Mouse (Mus musculus) bone marrow macrophage, adult 2 months (primary cell): Measurements from ENCODE around the gene Gnb1l. TPM values are rescaled to one million over a fixed set of nuclear protein-coding genes. Genes with fewer than 3 reads are reported as not detected.

Source experiments
- H3K27ac ChIP-seq: 2 replicates; pipeline ENCODE4 v1.5.1; 2012; ENCODE audit warnings: low read depth, low read length; ENCODE audit not compliant: insufficient read depth
- H3K4me1 ChIP-seq: 2 replicates; pipeline ENCODE4 v1.6.1; 2012; ENCODE audit warnings: low read length; ENCODE audit not compliant: control insufficient read depth, insufficient read depth
- H3K4me3 ChIP-seq: 2 replicates; pipeline ENCODE4 v1.5.1; 2012; ENCODE audit warnings: mild to moderate bottlenecking, low read length, moderate library complexity; ENCODE audit not compliant: insufficient read depth
- CTCF ChIP-seq: IDR thresholded peaks from 2 replicates; pipeline ENCODE4 v1.5.1; 2012; ENCODE audit warnings: low read depth, mild to moderate bottlenecking, low read length, moderate library complexity
- POLR2A ChIP-seq: IDR thresholded peaks from 2 replicates; pipeline ENCODE4 v1.6.1; 2012; ENCODE audit warnings: mild to moderate bottlenecking, low read depth, low read length, borderline replicate concordance
- polyA plus RNA-seq: library from polyadenylated mRNA; stranded (reverse); fragments of >200 nt; gene quantifications from 2 replicates; pipeline ENCODE4 v1.2.4, GENCODE M21; 2012; ENCODE audit not compliant: missing spikeins, insufficient read depth, insufficient read length

The Gnb1l gene
- polyA plus RNA-seq, 1 experiment: 1.8 TPM

DNA sequence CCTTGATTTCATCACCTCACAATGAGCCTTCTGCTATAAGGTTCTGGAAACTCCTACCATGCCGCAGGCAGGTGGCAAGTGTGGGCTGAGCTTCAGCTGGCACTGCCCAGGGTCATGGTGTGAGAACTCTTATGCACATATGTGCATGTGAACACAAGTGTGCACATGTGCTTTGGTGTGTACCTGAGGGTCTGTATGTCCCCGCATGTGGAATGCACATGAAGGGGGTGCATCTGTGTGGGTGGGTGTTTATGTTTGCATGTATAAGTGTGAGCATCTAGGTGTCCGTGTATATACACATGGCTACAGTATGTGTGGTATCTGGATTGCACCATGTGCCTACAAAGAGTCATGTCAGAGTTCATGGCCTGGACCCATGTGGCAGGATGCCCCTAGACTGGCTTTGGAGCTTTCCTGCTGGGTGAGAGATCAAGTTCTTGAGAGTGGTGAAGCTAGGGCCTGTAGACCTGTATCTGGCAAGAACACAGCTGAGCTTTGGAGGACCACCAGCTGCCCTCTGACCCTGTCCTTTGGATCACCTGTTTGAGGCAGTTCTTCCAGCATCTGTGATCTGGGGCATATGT lies 39.0 kb downstream of the Gnb1l start:
- Histone ChIP-seq H3K4me3 (no peak overlapping the region), H3K27ac (no peak overlapping the region), H3K4me1 (no peaks in the 10 kb centered on the region)
- TF ChIP-seq CTCF (no peak), POLR2A (no peak)

DNA sequence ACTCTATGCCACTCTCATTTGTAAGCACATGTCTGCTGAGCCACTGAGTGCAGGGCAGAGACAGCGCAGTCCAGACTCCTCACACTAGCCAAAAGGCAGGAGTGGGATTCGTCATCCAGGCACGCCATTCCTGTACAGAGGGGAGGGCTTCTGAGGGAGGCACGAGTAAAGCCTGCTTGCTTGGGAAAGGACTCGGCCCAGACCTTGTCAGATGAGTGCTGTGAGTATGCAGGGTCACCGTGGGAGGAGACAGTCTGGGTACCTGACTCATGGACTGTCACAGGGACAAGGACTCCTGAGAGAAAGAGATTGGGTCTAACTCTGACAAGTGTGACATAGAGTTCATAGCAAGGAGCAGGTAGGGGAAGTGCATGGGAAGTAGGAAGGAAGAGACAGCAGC lies 40.8 kb downstream of the Gnb1l start:
- H3K4me1 ChIP-seq: no peaks in the 10 kb centered on the region

GRCm38 (mm10) chr16:18543151-18543829 lies 44.8 kb downstream of the Gnb1l start:
- TF ChIP-seq POLR2A: no peak
- TF ChIP-seq CTCF: no peak
- no peaks in the 10 kb centered on the region for H3K4me1 ChIP-seq
- no peak overlapping the region for H3K4me3 ChIP-seq
- no peak overlapping the region for H3K27ac ChIP-seq

More for the DNA sequence above, 40.8 kb downstream of the Gnb1l start:
- TF ChIP-seq POLR2A (no peak), CTCF (no peak)
- Histone ChIP-seq H3K27ac (no peak overlapping the region), H3K4me3 (no peak overlapping the region)

- Histone ChIP-seq H3K4me1 (no peaks in the 10 kb centered on the region), H3K27ac (no peak overlapping the region), H3K4me3 (no peak overlapping the region)
- TF ChIP-seq POLR2A (no peak), CTCF (no peak)
Measured at GRCm38 (mm10) chr16:18547891-18548290, 49.4 kb downstream of the Gnb1l start.

DNA sequence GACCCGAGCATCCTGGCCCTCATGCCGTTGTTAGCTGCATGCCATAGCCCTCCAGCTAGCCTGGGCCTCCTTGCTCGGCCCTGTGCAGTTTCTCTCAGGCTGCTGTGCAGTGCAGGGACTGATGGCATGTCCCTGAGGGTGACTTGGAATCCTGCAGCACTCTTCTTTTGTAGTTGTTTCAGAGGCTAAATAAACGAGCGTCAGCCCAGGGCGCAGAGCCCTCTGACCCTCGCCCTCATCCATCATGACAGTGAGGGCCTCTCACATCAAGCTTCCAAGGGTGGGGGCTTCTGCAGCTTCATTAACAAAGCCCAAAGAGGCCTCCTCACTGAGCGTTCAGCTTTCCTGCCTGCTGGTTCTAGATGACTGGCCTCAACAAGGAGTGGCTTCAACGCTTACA lies 53.1 kb downstream of the Gnb1l start:
- H3K4me3 ChIP-seq: no peak overlapping the region
- H3K27ac ChIP-seq: no peak overlapping the region
- TF ChIP-seq POLR2A (no peak), CTCF (no peak)
- H3K4me1 ChIP-seq: no peaks in the 10 kb centered on the region

GRCm38 (mm10) chr16:18552106-18552710 lies 53.7 kb downstream of the Gnb1l start:
- no peak for TF ChIP-seq POLR2A
- no peak for TF ChIP-seq CTCF
- Histone ChIP-seq H3K4me1 (no peaks in the 10 kb centered on the region), H3K27ac (no peak overlapping the region), H3K4me3 (no peak overlapping the region)

GRCm38 (mm10) chr16:18554721-18555120 lies 56.2 kb downstream of the Gnb1l start:
- no peaks in the 10 kb centered on the region for H3K4me1 ChIP-seq
- H3K27ac ChIP-seq: no peak overlapping the region
- no peak for TF ChIP-seq CTCF
- no peak for TF ChIP-seq POLR2A
- H3K4me3 ChIP-seq: no peak overlapping the region

DNA sequence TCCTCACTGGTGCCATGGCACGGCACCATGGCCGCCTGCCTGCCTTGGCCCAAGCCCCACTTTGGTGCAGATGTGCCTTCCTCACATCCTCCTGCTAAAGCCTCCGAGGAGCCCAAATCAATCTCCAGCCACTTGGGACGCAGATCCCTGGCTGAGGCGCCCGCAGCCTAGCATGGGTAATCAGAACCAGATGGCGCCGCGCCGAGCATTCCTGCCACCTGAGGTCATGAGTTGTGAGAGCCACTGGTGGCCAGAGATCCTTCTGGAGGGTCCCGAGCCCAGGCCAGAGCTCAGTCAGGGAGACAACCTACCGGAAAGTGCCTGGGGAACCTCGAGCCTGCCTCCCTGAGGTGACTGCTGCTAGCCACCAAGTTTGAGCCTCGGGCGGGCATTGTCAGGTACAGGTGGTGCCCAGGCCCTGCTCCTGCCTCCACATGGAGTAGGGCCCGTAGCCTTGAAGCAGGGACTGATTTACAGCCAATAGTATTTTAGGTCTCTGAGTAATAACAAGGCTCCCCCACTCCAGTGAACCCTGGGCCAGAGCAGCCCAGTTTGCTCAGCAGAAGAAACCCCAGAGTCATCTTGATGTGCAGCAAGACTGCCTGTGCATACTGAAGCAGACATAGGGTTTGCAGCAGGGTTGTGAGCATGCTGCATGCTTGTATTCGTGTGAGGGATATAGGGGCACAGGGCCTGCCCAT lies 56.9 kb downstream of the Gnb1l start:
- H3K27ac ChIP-seq: no peak overlapping the region
- no peak overlapping the region for H3K4me3 ChIP-seq
- TF ChIP-seq POLR2A: no peak
- no peak for TF ChIP-seq CTCF
- H3K4me1 ChIP-seq: no peaks in the 10 kb centered on the region

GRCm38 (mm10) chr16:18556461-18556860 lies 57.9 kb downstream of the Gnb1l start:
- TF ChIP-seq CTCF (no peak), POLR2A (no peak)
- H3K4me1 ChIP-seq: no peaks in the 10 kb centered on the region
- H3K4me3 ChIP-seq: no peak overlapping the region
- H3K27ac ChIP-seq: no peak overlapping the region

- Histone ChIP-seq H3K4me3 (no peak overlapping the region), H3K4me1 (no peaks in the 10 kb centered on the region), H3K27ac (no peak overlapping the region)
- no peak for TF ChIP-seq POLR2A
- no peak for TF ChIP-seq CTCF
Measured at GRCm38 (mm10) chr16:18564472-18564871, 66.0 kb downstream of the Gnb1l start.
